Mouse (Mus musculus) neural tube, embryonic 11.5 days (tissue): Measurements from ENCODE around the gene Gm35315. TPM values are rescaled to one million over a fixed set of nuclear protein-coding genes. Genes with fewer than 3 reads are reported as not detected.

Experiments used
- ATAC-seq: fragments of 200-750 bp; cut with Nextera tagmentation; 2 replicates; pipeline ENCODE4 v1.8.0; 2017; ENCODE audit warnings: moderate number of reproducible peaks, mild to moderate bottlenecking, moderate TSS enrichment, moderate library complexity; ENCODE audit not compliant: insufficient read depth, low FRiP score, low TSS enrichment
- DNase-seq: peaks from one replicate; pipeline ENCODE4 v3.0.0-alpha.2; 2015; ENCODE audit warnings: low spot score
- H3K27ac ChIP-seq: fragments of 300-500 bp; sonication (generic); 2 replicates; pipeline ENCODE4 v1.5.1; 2014; ENCODE audit warnings: low read depth, mild to moderate bottlenecking, low read length
- H3K27me3 ChIP-seq: fragments of 300-500 bp; sonication (generic); 2 replicates; pipeline ENCODE4 v1.6.1; 2014; ENCODE audit warnings: mild to moderate bottlenecking, low read length, mixed read lengths; ENCODE audit not compliant: control insufficient read depth, insufficient read depth
- H3K36me3 ChIP-seq: fragments of 300-500 bp; sonication (generic); 2 replicates; pipeline ENCODE4 v1.6.1; 2014; ENCODE audit warnings: mild to moderate bottlenecking, low read length, moderate library complexity, mixed read lengths; ENCODE audit not compliant: control insufficient read depth, insufficient read depth
- H3K4me1 ChIP-seq: fragments of 300-500 bp; sonication (generic); 2 replicates; pipeline ENCODE4 v1.6.1; 2014; ENCODE audit warnings: low read length, mixed read lengths; ENCODE audit not compliant: control insufficient read depth, insufficient read depth
- H3K4me2 ChIP-seq: fragments of 300-500 bp; sonication (generic); 2 replicates; pipeline ENCODE4 v1.6.1; 2014; ENCODE audit warnings: low read depth, mild to moderate bottlenecking, moderate library complexity
- H3K4me3 ChIP-seq: fragments of 300-500 bp; sonication (generic); 2 replicates; pipeline ENCODE4 v1.5.1; 2014; ENCODE audit warnings: low read depth, low read length
- H3K9ac ChIP-seq: fragments of 300-500 bp; sonication (generic); 2 replicates; pipeline ENCODE4 v1.6.1; 2014; ENCODE audit warnings: mild to moderate bottlenecking, low read length
- H3K9me3 ChIP-seq: fragments of 300-500 bp; sonication (generic); 2 replicates; pipeline ENCODE4 v1.6.1; 2016; ENCODE audit warnings: low read length; ENCODE audit not compliant: control insufficient read depth
- WGBS: fragments of 180-500 bp; shearing (Covaris S2); extraction: QIAGEN DNeasy Blood & Tissue Kit; methylation state at CpG from one replicate; pipeline ENCODE4 v1.1.7; 2014; 5-methylcytosine and 5-hydroxymethylcytosine counted together
- polyA plus RNA-seq: library from polyadenylated mRNA; unstranded; fragments of >200 nt; fragmentation: Nextera tagmentation; extraction: Ambion mirVana; gene quantifications from 2 replicates; pipeline ENCODE4 v1.2.1, GENCODE M21; 2014

Gene Gm35315
- polyA plus RNA-seq = 0.62 and 0.82 TPM in 2 replicates

DNA sequence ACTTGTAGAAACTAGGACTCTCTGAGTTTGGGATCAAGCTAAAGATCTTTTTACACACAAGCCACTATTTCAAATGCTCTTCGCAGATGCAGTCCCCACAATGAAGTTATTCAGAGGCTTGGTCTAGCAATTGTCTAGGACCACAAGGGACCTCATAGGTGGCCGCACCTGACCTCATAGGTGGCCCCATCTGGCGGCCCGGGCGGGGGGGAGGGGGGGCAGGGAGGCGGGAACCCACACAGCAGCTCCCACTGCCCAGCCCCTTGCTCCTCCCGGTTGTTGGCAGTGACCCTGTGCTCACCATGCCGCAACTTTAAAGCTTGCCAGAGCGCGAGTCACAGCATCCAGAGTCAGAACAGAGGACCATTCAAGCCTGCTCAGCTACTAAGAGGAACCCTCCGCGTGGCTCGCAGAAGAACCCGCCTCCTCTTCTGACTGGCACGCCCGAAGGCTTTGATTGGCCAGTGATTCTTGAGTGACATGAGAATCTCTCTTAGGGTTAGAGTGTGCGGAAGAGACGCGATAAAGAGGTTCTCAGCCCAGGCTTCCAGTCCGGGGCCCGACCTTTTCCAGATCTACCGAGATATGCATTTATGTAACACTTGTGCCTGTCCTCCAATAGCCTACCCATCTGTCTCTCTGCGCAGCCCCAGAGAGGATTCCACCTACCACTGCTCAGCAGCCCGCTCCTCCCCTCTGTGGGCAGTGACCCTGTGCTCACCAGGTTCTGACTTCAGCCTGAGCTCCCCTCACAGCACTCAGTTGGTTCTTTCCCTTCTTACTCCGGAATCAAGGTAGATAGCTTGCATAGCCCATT is at the start of gene Gm35315:
Gm35315 (minus strand) TSS at position 391 of the 817 bp plus-strand sequence.
- WGBS = under 1% methylated on average over 25 of the region's 25 CpGs
- H3K4me1 ChIP-seq = no peaks in the 10 kb centered on the region
- H3K27ac ChIP-seq = no peak within 1 kb of the TSS

DNA sequence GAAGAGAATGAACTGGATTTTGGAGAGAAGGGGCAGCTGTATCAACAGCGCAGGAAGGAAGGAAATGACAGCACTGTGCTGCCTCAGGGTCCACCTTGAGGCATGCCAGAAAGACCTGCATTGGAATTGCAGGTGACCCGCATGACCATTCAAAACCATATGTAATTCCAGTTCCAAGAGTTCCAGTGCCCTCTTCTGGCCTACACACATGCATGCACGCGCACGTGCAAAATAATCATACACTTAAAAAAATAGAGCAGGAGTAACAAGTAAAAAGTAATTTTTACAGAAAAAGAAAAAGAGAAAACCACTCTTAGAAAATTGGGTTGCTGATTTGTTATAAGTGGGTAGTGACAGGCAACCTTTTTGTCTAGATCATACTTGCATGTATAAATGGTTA is 48.8 kb upstream of the Gm35315 start:
- 87% methylated on average over 5 of the region's 5 CpGs for WGBS
- DNase-seq = no peak
- ATAC-seq = no peak

More for the DNA sequence above, at the start of gene Gm35315:
- Histone ChIP-seq H3K36me3 (no peaks in the 10 kb centered on the region), H3K27me3 (no peaks in the 10 kb centered on the region), H3K9me3 (no peaks in the 10 kb centered on the region), H3K4me3 (peak within 1 kb of the TSS; percentile 49), H3K4me2 (peak within 1 kb of the TSS; percentile 50), H3K9ac (peak within 1 kb of the TSS; percentile 62)
- ATAC-seq (peak; percentile 96), DNase-seq (peak; percentile 88)

DNA sequence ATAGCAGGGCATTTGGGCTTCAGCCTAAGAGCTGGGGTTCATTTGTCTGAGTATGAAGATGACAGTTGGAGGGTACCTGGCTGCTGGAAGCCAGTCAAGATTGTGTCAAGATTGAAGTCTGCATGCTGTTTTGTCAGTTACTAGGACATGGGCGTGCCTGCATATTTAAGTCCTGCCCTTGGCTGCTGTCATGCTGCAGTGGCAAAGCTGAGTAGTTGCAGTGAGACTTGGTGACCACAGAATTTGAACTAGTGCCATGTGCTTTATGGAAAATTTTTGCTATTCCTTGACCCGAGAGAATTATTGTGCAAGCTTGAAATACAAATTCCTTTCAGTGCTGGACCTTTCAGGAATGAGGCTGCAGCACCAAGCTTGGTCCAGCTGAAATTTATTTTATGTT is 48.1 kb upstream of the Gm35315 start:
- Histone ChIP-seq H3K27me3 (no peaks in the 10 kb centered on the region), H3K36me3 (peaks cover 8% of the 10 kb centered on the region), H3K4me1 (no peaks in the 10 kb centered on the region), H3K9ac (no peak overlapping the region), H3K27ac (no peak overlapping the region), H3K9me3 (no peaks in the 10 kb centered on the region), H3K4me3 (no peak overlapping the region), H3K4me2 (no peak overlapping the region)
- DNase-seq (no peak), ATAC-seq (no peak)
- WGBS = 94% methylated on average over 2 of the region's 2 CpGs

More for the DNA sequence above, 48.8 kb upstream of the Gm35315 start:
- Histone ChIP-seq H3K4me2 (no peak overlapping the region), H3K27me3 (no peaks in the 10 kb centered on the region), H3K36me3 (peaks cover 9% of the 10 kb centered on the region), H3K4me1 (no peaks in the 10 kb centered on the region), H3K9me3 (no peaks in the 10 kb centered on the region), H3K27ac (no peak overlapping the region), H3K4me3 (no peak overlapping the region), H3K9ac (no peak overlapping the region)

DNA sequence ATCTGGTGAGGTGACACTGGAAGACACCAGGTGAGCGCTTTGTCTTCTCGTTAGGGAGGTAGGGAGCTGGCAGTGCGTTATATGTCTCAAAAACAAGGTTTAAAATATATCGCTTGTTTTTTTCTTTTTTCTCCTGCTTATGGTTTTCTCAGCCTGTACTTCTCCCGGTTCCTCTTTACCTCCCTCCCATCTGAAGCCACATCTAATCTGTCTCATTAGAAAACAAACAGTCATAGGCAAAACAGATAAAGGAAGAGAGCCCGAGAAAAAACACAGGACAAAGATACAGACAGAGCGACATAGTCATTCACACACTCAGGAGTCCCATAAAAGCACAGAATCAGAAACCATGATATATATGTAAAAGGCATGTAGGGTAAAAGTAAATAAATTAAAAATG is 46.2 kb upstream of the Gm35315 start:
- no peaks in the 10 kb centered on the region for H3K27me3 ChIP-seq
- ATAC-seq (no peak), DNase-seq (no peak)
- 94% methylated on average over 7 of the region's 7 CpGs for WGBS
- H3K4me2 ChIP-seq = no peak overlapping the region
- peaks cover 7% of the 10 kb centered on the region for H3K36me3 ChIP-seq
- no peak overlapping the region for H3K4me3 ChIP-seq
- no peak overlapping the region for H3K27ac ChIP-seq
- no peaks in the 10 kb centered on the region for H3K9me3 ChIP-seq
- H3K4me1 ChIP-seq = no peaks in the 10 kb centered on the region; the same call in 1 of the 2 replicates
- H3K9ac ChIP-seq = no peak overlapping the region

DNA sequence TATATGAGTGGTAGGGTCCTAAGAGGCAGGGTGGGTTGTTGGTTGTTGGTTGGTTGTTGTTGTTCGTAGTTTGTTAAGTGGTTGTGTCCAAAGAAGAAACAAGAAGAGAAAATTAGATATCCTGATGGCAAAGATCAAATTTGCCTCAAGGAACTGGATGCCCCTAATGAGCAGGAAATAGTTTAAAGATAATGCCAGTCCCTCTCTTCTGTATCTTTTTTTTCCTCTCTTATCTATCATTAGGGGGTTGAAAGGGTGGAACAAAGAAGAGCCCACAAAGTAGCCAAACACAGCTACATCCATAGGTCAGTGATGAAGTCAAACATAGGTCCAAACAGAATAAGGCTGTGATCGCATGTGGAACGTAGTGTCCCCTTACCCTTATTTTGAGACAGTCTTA is 45.1 kb upstream of the Gm35315 start:
- H3K4me3 ChIP-seq = no peak overlapping the region
- H3K27me3 ChIP-seq = no peaks in the 10 kb centered on the region
- ATAC-seq (no peak), DNase-seq (no peak)
- H3K4me2 ChIP-seq = no peak overlapping the region
- 95% methylated on average over 3 of the region's 3 CpGs for WGBS
- H3K36me3 ChIP-seq = peaks cover 4% of the 10 kb centered on the region
- H3K4me1 ChIP-seq = no peaks in the 10 kb centered on the region; the same call in 1 of the 2 replicates
- no peaks in the 10 kb centered on the region for H3K9me3 ChIP-seq
- no peak overlapping the region for H3K9ac ChIP-seq
- no peak overlapping the region for H3K27ac ChIP-seq

DNA sequence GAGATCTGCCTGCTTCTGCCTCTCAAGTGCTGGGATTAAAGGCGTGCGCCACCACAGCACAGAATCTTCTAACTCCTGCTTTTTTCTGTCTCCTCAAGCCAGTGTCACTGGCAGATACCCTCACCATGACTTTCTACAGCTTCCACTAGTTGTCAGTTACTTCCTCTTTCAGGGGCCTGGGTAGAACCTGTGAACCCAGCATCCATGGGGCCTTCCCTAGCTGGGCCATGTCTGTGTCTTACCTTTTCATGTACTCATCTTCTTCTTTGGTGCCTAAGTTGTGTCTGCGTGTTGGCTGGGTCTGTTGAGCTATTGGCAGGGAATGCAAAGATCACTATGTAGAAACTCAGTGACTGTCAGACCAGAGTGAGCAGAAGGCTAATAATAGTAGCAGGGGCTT is 43.6 kb upstream of the Gm35315 start:
- H3K27me3 ChIP-seq = no peaks in the 10 kb centered on the region
- WGBS = 97% methylated on average over 3 of the region's 3 CpGs

DNA sequence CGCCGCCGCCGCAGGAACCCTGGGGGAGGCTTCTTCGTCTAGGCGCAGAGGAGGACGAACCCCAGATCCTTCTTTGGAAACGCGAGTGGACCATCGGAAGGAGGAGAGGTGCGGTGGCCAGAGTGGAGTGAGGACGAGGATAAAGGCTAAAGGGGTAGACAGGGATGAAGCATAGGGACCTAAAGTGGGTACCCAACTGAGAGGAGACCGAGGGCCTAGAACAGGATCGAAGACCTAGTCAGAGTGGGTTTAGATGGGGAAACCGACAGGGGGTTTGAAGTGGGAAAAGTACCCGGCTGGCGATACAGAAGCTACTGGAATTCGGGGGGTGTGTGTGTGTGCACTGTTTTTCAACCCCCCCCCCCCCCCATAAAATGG is 41.9 kb upstream of the Gm35315 start:
- ATAC-seq = peak; percentile 56; the same call in 1 of the 2 replicates
- Histone ChIP-seq H3K27ac (0 out of 2 replicates have a peak overlapping the region, but pooled peaks have one; percentile 20), H3K4me3 (peak overlapping the region; percentile 80), H3K4me2 (peak overlapping the region; percentile 70), H3K36me3 (no peaks in the 10 kb centered on the region), H3K9ac (peak overlapping the region; percentile 78), H3K9me3 (no peaks in the 10 kb centered on the region), H3K27me3 (no peaks in the 10 kb centered on the region), H3K4me1 (no peaks in the 10 kb centered on the region; the same call in 1 of the 2 replicates)
- DNase-seq = no peak
- 8% methylated on average over 18 of the region's 18 CpGs for WGBS

More for the DNA sequence above, 43.6 kb upstream of the Gm35315 start:
- ATAC-seq (no peak), DNase-seq (no peak)
- H3K9me3 ChIP-seq = no peaks in the 10 kb centered on the region
- no peaks in the 10 kb centered on the region for H3K36me3 ChIP-seq
- H3K4me2 ChIP-seq = no peak overlapping the region
- H3K27ac ChIP-seq = no peak overlapping the region
- H3K9ac ChIP-seq = no peak overlapping the region
- no peak overlapping the region for H3K4me3 ChIP-seq
- H3K4me1 ChIP-seq = no peaks in the 10 kb centered on the region; the same call in 1 of the 2 replicates

DNA sequence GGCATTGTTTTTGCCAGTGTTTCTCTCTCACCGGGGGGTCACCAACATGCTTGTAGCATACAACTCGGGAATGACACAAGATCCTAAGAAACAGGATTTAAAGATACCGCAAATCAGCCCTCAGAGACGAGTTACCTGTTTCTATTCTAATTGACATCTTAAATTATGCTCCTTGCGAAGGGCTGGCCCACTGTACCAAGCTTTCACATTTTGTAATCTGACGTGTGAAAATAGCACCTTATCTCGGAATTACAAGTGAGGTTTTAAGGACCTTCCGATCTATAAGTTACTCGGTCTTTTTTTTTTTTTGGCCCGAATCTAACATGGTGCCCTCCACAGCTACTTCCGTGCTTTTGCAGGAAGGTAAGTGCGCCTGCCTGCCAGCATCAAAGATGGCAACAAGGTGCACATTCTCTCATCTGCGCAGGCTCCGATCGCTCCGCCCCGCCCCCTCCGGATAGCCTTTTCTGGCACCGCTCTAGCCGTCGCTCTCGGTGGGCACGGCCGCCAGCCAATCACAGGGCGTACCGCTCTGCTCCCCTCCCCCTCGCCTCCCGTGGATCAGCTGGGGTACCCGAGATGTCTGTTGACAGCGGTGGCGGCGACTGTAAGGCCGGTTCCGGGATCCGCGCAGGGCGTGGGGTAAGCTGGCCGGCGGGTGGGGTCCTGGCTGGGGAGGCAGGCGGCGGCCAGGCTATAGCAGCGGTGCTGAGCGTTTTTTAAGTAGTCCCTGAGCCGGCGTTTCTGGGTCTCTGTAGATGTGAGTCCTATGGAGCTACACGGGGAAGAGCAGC is 41.3 kb upstream of the Gm35315 start, which contains the start of gene Chfr:
Chfr (plus strand) TSS at position 550 of the 794 bp plus-strand sequence.
- peak within 1 kb of the TSS; percentile 80 for H3K4me3 ChIP-seq
- peak; percentile 99 for ATAC-seq
- H3K4me1 ChIP-seq = no peaks in the 10 kb centered on the region; the same call in 1 of the 2 replicates
- H3K4me2 ChIP-seq = peak within 1 kb of the TSS; percentile 70
- H3K27me3 ChIP-seq = no peaks in the 10 kb centered on the region
- H3K36me3 ChIP-seq = no peaks in the 10 kb centered on the region
- no peaks in the 10 kb centered on the region for H3K9me3 ChIP-seq
- H3K9ac ChIP-seq = peak within 1 kb of the TSS; percentile 78
- WGBS = 5% methylated on average over 46 of the region's 46 CpGs
- H3K27ac ChIP-seq = 0 out of 2 replicates have a peak within 1 kb of the TSS, but pooled peaks have one; percentile 20
- peak; percentile 98 for DNase-seq
